ENCODE assay signal across 15 mouse cellular contexts in genomic region chr11:67567991-67568390, GRCm38 (mm10).
"Had no signal": no experiment of that assay in that cellular context is flagged by ENCODE, and none has a peak within 500 bp of the region (broad histone marks: within the 10 kb centered on the region; RNA-seq: fewer than 3 reads in every experiment).

No protein-coding gene starts in this region.

- H3K9ac ChIP-seq: limb, embryonic 13.5 days; liver, embryonic 13.5 days had no signal

- H3K9me3 ChIP-seq: limb, embryonic 13.5 days; liver, embryonic 13.5 days had no signal

- DNase-seq: kidney, adult 9 months; kidney, postnatal 25 days; left cerebral cortex, postnatal 4 days; liver, embryonic 13.5 days; lung, adult 2 months; lung, postnatal 14 days; lung, postnatal 4 days; midbrain, embryonic 14.5 days; right cerebral cortex, postnatal 14 days; right cerebral cortex, postnatal 4 days; thymus, adult 18-20 months; thymus, postnatal 36 days had no signal

- H3K27me3 ChIP-seq: limb, embryonic 13.5 days had no signal

- H3K27ac ChIP-seq: kidney, postnatal 0 days; liver, embryonic 13.5 days had no signal

- H3K4me3 ChIP-seq: limb, embryonic 13.5 days; liver, embryonic 13.5 days had no signal

- H3K4me2 ChIP-seq: limb, embryonic 13.5 days; liver, embryonic 13.5 days; midbrain, embryonic 11.5 days had no signal

- H3K36me3 ChIP-seq: limb, embryonic 13.5 days; liver, embryonic 13.5 days had no signal
